Mouse (Mus musculus) 3T3-L1 (cell line): ENCODE measurements around the gene Spaar.

Experiments used
- DNase-seq: peaks from one replicate; pipeline ENCODE4 v3.0.0-alpha.2; 2015; ENCODE audit warnings: low read depth, low spot score

The Spaar gene

DNA sequence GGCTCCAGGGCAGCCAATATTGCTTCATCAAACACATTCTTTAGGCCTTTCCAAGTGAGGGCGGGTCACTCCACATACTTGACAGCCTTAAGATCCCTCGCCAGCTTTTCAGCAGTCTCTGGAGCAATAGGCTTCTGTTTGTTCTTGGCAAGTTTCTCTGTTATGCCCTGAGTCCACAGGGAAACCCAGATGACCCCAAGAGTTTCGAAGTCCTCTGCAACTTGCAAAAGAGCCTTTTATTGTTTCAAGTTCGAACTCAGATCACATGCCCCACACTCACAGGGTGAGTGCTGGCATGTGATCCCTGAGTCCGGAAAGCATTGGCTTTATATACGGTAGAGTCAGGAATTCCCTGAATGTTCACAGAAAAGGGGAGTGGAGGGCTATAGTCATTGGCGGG lies 69.1 kb downstream of the Spaar start:
- DNase-seq, result no peak
